Mouse (Mus musculus) hindbrain, embryonic 10.5 days (tissue): ENCODE data around the gene Nkx6-1. TPM values are rescaled to one million over a fixed set of nuclear protein-coding genes. Genes with fewer than 3 reads are reported as not detected.
A peak's percentile ranks its signal among the peaks of the same experiment; 100 is the strongest.

Experiments used
- DNase-seq: peaks from one replicate; pipeline ENCODE4 v3.0.0-alpha.2; 2017; ENCODE audit warnings: low spot score
- H3K27ac ChIP-seq: fragments of 300-500 bp; sonication (generic); 2 replicates; pipeline ENCODE4 v1.5.1; 2016; ENCODE audit warnings: mild to moderate bottlenecking, moderate library complexity
- H3K27me3 ChIP-seq: fragments of 300-500 bp; sonication (generic); 2 replicates; pipeline ENCODE4 v1.6.1; 2016; ENCODE audit warnings: mild to moderate bottlenecking; ENCODE audit not compliant: poor library complexity, insufficient read depth, severe bottlenecking
- H3K36me3 ChIP-seq: fragments of 300-500 bp; sonication (generic); 2 replicates; pipeline ENCODE4 v1.6.1; 2016; ENCODE audit warnings: mild to moderate bottlenecking, moderate library complexity
- H3K4me1 ChIP-seq: fragments of 300-500 bp; sonication (generic); replicated peaks from 2 replicates; pipeline ENCODE4 v1.6.1; 2016; ENCODE audit warnings: mild to moderate bottlenecking
- H3K4me3 ChIP-seq: fragments of 300-500 bp; sonication (generic); 2 replicates; pipeline ENCODE4 v1.5.1; 2016; ENCODE audit warnings: mild to moderate bottlenecking, moderate library complexity
- H3K9me3 ChIP-seq: fragments of 300-500 bp; sonication (generic); 2 replicates; pipeline ENCODE4 v1.6.1; 2016; ENCODE audit warnings: mild to moderate bottlenecking, moderate library complexity
- WGBS: fragments of 180-500 bp; shearing (Covaris S2); methylation state at CpG from one replicate; pipeline ENCODE4 v1.1.7; 2016; 5-methylcytosine and 5-hydroxymethylcytosine counted together
- polyA plus RNA-seq: library from polyadenylated mRNA; unstranded; fragments of >200 nt; fragmentation: Nextera tagmentation; extraction: Ambion mirVana; gene quantifications from 2 replicates; pipeline ENCODE4 v1.2.1, GENCODE M21; 2016

Gene Nkx6-1
- polyA plus RNA-seq, 1 experiment from 2014 or later, result 9.8 TPM

DNA sequence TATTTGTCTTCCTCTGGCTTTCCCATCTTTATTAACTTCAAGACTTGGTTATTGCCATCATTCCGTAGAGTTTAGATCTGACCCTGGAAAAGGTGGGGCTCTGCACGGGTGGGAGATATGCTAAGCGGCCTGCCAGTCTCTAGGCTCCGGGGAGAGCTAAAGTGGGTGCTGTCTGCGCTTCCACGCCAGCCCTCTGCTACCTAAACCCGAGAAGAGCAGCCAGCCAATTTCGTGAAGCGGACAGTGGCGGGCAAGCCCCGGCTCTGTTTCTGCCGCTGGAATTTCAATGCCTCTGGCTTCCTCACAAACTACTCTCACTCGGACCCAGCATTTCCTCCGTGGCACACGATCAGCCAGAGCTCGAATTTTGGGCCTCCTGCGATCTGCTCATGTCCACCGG is 1.9 kb upstream of the Nkx6-1 start:
- H3K27ac ChIP-seq, result peak overlapping the region; percentile 43; the same call in 1 of the 2 replicates
- peak; percentile 57 for DNase-seq
- 0 out of 2 replicates have a peak, but pooled peaks cover 3% of the 10 kb centered on the region for H3K9me3 ChIP-seq
- H3K27me3 ChIP-seq, result peaks cover 96% of the 10 kb centered on the region
- H3K4me1 ChIP-seq, result peaks cover 39% of the 10 kb centered on the region
- H3K4me3 ChIP-seq, result peak overlapping the region; percentile 66
- H3K36me3 ChIP-seq, result 0 out of 2 replicates have a peak, but pooled peaks cover 9% of the 10 kb centered on the region
- WGBS, result under 1% methylated on average over 18 of the region's 18 CpGs

DNA sequence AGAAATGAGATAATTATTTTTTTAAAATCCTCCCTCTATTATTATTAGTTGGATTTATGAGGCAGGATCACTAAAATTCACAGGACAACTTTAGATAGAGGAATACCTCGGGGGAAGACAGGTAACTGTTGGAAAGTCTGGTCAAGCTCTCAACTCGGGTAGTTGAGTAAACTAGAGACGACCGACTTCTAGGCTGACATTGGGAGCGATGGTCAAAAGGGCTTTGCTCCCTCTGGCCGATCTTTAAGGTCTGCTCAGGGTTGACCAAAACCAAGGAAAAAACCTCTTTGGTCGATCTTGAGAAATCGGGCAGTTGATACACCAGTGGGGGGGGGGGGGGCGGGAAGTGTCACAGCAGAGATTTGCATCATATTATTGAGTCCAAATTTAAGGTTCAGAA is 1.3 kb upstream of the Nkx6-1 start:
- under 1% methylated on average over 9 of the region's 9 CpGs for WGBS
- H3K4me3 ChIP-seq, result peak overlapping the region; percentile 66
- H3K9me3 ChIP-seq, result 0 out of 2 replicates have a peak, but pooled peaks cover 3% of the 10 kb centered on the region
- H3K36me3 ChIP-seq, result 0 out of 2 replicates have a peak, but pooled peaks cover 9% of the 10 kb centered on the region
- H3K27me3 ChIP-seq, result peaks cover 98% of the 10 kb centered on the region
- H3K4me1 ChIP-seq, result peaks cover 39% of the 10 kb centered on the region
- no peak overlapping the region for H3K27ac ChIP-seq
- no peak for DNase-seq

DNA sequence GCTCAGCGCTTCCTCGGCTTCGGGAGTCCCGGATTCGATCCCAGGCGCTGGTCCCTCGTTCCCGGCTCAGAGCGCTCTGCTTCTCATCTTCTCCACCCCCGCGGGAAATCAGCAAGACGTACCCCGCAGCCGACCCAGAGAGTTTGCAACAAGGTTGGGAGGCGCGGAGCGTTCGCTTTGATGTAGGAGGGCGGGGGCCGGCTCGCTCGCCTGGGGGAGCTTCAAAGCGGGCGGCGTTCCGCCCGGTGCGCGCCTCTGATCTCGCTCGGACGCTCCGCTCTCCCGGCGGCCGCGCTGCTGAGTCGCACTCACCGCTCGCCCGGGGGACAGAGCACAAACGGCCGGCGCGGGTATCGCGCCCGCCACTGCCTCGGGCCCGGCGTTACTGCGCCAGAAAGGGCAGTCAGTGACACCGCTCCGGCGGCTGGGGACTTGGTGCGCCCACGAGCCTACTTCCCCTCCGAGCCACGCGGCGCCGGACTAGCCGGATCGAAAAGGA is 324 bp downstream of the Nkx6-1 start:
- DNase-seq, result peak; percentile 69
- Histone ChIP-seq H3K27me3 (peaks cover 100% of the 10 kb centered on the region), H3K9me3 (0 out of 2 replicates have a peak, but pooled peaks cover 3% of the 10 kb centered on the region), H3K4me1 (peaks cover 42% of the 10 kb centered on the region), H3K27ac (peak overlapping the region; percentile 92), H3K36me3 (peaks cover 9% of the 10 kb centered on the region; the same call in 1 of the 2 replicates), H3K4me3 (peak overlapping the region; percentile 66)
- under 1% methylated on average over 64 of the region's 64 CpGs for WGBS

DNA sequence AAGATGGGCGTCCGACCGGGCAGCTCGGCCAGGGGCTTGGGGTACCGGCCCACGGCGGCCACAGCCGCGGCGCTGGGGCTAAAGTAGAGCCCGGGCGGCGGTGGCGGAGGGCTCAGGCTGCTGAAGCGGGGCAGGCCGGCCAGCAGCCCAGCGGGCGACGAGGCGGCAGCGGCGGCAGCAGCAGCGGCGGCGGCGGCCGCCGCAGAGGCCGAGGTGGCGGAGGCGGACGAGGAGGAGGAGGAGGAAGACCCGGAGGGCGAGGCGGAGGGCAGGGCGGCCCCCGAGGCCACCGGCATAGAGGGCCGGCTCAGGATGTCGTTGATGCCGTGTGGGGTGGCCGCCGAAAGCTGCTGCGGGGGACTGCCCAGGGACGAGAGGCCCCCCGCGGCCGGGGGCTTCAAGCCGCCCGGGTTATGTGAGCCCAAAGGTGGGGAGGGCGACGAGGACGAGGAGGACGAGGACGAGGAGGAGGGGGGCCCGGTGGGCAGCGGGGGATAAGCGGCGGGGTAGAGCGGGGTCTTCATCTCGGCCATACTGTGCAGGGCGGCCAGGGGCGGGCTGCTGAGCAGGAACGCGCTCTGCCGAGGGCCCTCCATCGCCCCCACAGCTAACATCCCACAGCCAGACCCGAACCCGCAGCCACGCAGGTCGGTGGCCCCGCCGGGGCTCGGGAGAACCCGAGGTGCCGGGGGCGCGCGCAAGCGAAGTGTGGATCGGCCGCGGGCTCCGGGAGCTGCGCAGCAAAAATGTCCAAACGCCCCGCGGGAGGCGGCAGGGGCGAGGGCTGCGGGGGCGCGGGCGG is 974 bp downstream of the Nkx6-1 start:
- Histone ChIP-seq H3K27me3 (peaks cover 100% of the 10 kb centered on the region), H3K27ac (peak overlapping the region; percentile 92), H3K4me3 (peak overlapping the region; percentile 66), H3K4me1 (peaks cover 45% of the 10 kb centered on the region), H3K9me3 (0 out of 2 replicates have a peak, but pooled peaks cover 3% of the 10 kb centered on the region), H3K36me3 (peaks cover 9% of the 10 kb centered on the region; the same call in 1 of the 2 replicates)
- DNase-seq, result no peak
- under 1% methylated on average over 88 of the region's 94 CpGs for WGBS

DNA sequence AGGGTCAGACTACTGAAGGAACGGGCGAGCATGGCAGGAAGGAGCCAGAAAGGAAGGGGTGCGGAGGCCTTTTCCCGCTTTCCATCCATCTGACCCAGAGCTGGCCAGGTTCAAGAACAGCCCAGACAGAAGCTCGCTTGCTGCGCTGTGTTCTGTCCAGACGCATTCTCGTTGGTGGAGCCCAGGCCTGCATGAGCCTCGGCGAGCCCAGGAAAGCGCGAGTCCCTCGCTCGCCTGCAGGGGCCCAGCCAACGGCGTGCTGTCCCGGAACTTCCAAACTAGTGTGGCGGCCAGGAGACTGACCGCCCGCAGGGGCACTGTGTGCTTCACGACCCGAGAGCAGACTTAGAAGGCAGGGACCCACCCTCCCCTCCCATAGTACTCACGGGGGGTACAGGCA is 1.6 kb downstream of the Nkx6-1 start:
- peak; percentile 82 for DNase-seq
- H3K4me1 ChIP-seq, result peaks cover 42% of the 10 kb centered on the region
- H3K36me3 ChIP-seq, result peaks cover 9% of the 10 kb centered on the region; the same call in 1 of the 2 replicates
- 0 out of 2 replicates have a peak, but pooled peaks cover 3% of the 10 kb centered on the region for H3K9me3 ChIP-seq
- WGBS, result under 1% methylated on average over 23 of the region's 23 CpGs
- peak overlapping the region; percentile 66 for H3K4me3 ChIP-seq
- peak overlapping the region; percentile 92 for H3K27ac ChIP-seq
- H3K27me3 ChIP-seq, result peaks cover 100% of the 10 kb centered on the region

GRCm38 (mm10) chr5:101662485-101662884 is 2.3 kb downstream of the Nkx6-1 start:
- WGBS, result under 1% methylated on average over 8 of the region's 8 CpGs
- DNase-seq, result no peak
- Histone ChIP-seq H3K9me3 (0 out of 2 replicates have a peak, but pooled peaks cover 3% of the 10 kb centered on the region), H3K27me3 (peaks cover 100% of the 10 kb centered on the region), H3K27ac (peak overlapping the region; percentile 92), H3K36me3 (peaks cover 9% of the 10 kb centered on the region; the same call in 1 of the 2 replicates), H3K4me1 (peaks cover 39% of the 10 kb centered on the region), H3K4me3 (peak overlapping the region; percentile 66)

GRCm38 (mm10) chr5:101661561-101662211 is 3.1 kb downstream of the Nkx6-1 start:
- peaks cover 100% of the 10 kb centered on the region for H3K27me3 ChIP-seq
- 0 out of 2 replicates have a peak, but pooled peaks cover 3% of the 10 kb centered on the region for H3K9me3 ChIP-seq
- peak overlapping the region; percentile 92 for H3K27ac ChIP-seq
- peaks cover 42% of the 10 kb centered on the region for H3K4me1 ChIP-seq
- H3K4me3 ChIP-seq, result peak overlapping the region; percentile 66
- H3K36me3 ChIP-seq, result peaks cover 9% of the 10 kb centered on the region; the same call in 1 of the 2 replicates
- DNase-seq, result peak; percentile 52
- WGBS, result 1% methylated on average over 25 of the region's 25 CpGs

GRCm38 (mm10) chr5:101660666-101661065 is 4.1 kb downstream of the Nkx6-1 start:
- Histone ChIP-seq H3K27ac (peak overlapping the region; percentile 31; the same call in 1 of the 2 replicates), H3K4me3 (peak overlapping the region; percentile 66), H3K9me3 (0 out of 2 replicates have a peak, but pooled peaks cover 3% of the 10 kb centered on the region), H3K36me3 (peaks cover 9% of the 10 kb centered on the region; the same call in 1 of the 2 replicates), H3K27me3 (peaks cover 100% of the 10 kb centered on the region), H3K4me1 (peaks cover 48% of the 10 kb centered on the region)
- WGBS, result 9% methylated on average over 3 of the region's 3 CpGs
- no peak for DNase-seq

DNA sequence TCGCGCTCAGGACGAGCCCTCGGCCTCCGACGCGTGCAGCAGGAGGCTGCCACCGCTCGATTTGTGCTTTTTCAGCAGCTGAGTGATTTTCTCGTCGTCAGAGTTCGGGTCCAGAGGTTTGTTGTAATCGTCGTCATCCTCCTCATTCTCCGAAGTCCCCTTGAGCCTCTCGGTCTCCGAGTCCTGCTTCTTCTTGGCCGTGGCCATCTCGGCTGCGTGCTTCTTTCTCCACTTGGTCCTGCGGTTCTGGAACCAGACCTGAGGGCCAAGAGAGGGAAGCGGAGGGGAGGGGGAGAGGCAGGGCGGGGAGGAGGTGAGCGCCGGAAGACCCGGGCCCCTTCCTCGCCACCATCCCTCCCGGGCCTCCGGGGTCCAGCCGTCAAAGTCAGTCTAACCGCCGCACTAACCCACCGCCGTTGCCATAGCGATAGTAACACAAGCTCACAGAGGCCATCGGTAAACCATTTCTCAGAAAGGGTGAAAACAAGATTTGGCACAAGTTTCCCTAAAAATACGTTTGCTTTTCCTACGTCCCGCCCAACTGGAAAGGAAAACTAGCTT is 5.3 kb downstream of the Nkx6-1 start:
- Histone ChIP-seq H3K27me3 (peaks cover 100% of the 10 kb centered on the region), H3K27ac (peak overlapping the region; percentile 82), H3K9me3 (0 out of 2 replicates have a peak, but pooled peaks cover 3% of the 10 kb centered on the region), H3K4me1 (peaks cover 39% of the 10 kb centered on the region), H3K4me3 (peak overlapping the region; percentile 66), H3K36me3 (peaks cover 9% of the 10 kb centered on the region; the same call in 1 of the 2 replicates)
- under 1% methylated on average over 39 of the region's 39 CpGs for WGBS
- DNase-seq, result peak; percentile 82

- H3K27ac ChIP-seq, result peak overlapping the region; percentile 82
- no peak for DNase-seq
- H3K4me1 ChIP-seq, result peaks cover 34% of the 10 kb centered on the region
- peaks cover 9% of the 10 kb centered on the region; the same call in 1 of the 2 replicates for H3K36me3 ChIP-seq
- peaks cover 100% of the 10 kb centered on the region for H3K27me3 ChIP-seq
- H3K9me3 ChIP-seq, result 0 out of 2 replicates have a peak, but pooled peaks cover 3% of the 10 kb centered on the region
- 0% methylated on average over 23 of the region's 23 CpGs for WGBS
- peak overlapping the region; percentile 66 for H3K4me3 ChIP-seq
These were observed 5.9 kb downstream of the Nkx6-1 start for GRCm38 (mm10) chr5:101658984-101659290.

GRCm38 (mm10) chr5:101658188-101658983 is 6.4 kb downstream of the Nkx6-1 start:
- WGBS, result 2% methylated on average over 21 of the region's 21 CpGs
- Histone ChIP-seq H3K9me3 (0 out of 2 replicates have a peak, but pooled peaks cover under 1% of the 10 kb centered on the region), H3K4me1 (peaks cover 29% of the 10 kb centered on the region), H3K27ac (peak overlapping the region; percentile 82), H3K36me3 (peaks cover 7% of the 10 kb centered on the region; the same call in 1 of the 2 replicates), H3K4me3 (peak overlapping the region; percentile 66), H3K27me3 (peaks cover 100% of the 10 kb centered on the region)
- peak; percentile 49 for DNase-seq
